Mouse (Mus musculus): ENCODE results near the gene Tgfb1i1.

GRCm38 (mm10) chr7:128288923-128289544, 42.4 kb downstream of the Tgfb1i1 start:
- TF ChIP-seq POLR2A (IDR thresholded peaks at IDR 0.05; ENCODE audit: low read depth, low read length) (no peak), BHLHE40 (IDR thresholded peaks at IDR 0.05; ENCODE audit: low read depth, low read length) (no peak), MAZ (IDR thresholded peaks at IDR 0.05; ENCODE audit: low read depth, low read length) (no peak), ZNF384 (IDR thresholded peaks at IDR 0.05; ENCODE audit: low read depth, low read length) (no peak), PAX5 (IDR thresholded peaks at IDR 0.05; ENCODE audit: low read length) (no peak), CTCF (conservative IDR thresholded peaks at IDR 0.05 in 1 of 2, IDR thresholded peaks at IDR 0.05 in 1 of 2; ENCODE audit: low read depth in 2 of 2, low read length in 2 of 2) (peak in 1 of 2 experiments; percentile 49; a peak in 2 of 4 replicates), EP300 (IDR thresholded peaks at IDR 0.05; ENCODE audit: low read length) (no peak), MAFK (IDR thresholded peaks at IDR 0.05; ENCODE audit: insufficient replicate concordance, low read length) (no peak), TBP (conservative IDR thresholded peaks at IDR 0.05; ENCODE audit: low read depth, low read length) (no peak)

All from CH12.LX (cell line).